Mouse (Mus musculus) forelimb bud, embryonic 11.5 days (tissue): ENCODE data around the gene Tst.

Experiments used
- DNase-seq: peaks from one replicate; pipeline ENCODE4 v3.0.0-alpha.2; 2012; ENCODE audit warnings: low read depth, low spot score

The Tst gene

DNA sequence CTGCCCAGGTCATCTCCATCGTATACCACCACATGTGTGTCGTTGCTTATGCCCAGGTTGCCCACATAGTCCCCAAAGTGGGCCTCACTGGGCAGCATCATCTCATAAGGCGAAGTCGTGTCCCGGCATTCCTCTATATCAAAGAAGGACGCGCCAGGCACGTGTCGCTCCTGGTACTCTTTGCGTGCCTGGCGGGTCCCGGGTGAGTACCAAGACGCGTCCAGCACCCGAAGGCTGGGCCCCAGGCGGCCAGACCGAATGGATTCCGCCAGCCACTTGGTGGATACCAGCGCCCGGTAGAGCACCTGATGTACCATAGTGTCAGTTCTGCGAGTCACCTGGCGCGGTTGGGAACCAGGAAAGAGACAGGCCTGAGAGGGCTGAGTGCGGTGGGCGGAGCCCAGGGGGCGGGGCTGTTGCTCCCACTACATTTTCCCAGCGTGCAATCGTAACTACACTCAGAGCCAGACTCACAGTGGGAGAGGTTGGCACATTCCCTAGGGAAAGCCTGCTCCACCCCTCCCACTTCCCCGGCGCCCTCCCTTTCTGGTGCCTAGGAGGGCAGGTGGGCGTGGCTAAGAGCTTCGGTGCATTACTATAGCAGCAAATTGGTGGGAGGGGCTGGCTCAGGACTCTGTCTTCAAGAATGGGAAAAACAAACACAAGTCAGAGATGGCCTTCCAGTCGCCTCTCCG is at the start of gene Tst:
TSS of gene Tst (minus strand) at position 391 of the 695 bp plus-strand sequence.
- DNase-seq = peak; percentile 74

DNA sequence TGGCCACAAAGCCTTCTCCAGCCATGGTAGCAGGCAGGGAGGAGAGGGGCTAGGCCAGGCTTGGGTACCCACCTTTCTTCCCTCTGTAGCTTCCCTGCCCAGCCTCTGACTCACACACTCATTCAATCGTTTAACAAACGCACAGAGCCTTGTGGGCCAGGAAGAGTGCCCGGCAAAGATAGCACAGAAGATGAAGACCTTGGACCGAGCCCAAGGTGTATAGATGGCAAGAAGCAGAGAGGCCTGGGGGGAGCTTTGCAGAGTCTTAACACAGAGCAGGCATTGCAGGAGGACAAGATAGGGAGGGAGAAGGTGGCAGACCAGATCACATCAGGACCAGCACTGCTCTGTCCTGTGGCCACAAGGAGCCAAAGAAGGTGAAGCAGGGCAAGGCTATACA is 49.5 kb upstream of the Tst start:
- no peak for DNase-seq

DNA sequence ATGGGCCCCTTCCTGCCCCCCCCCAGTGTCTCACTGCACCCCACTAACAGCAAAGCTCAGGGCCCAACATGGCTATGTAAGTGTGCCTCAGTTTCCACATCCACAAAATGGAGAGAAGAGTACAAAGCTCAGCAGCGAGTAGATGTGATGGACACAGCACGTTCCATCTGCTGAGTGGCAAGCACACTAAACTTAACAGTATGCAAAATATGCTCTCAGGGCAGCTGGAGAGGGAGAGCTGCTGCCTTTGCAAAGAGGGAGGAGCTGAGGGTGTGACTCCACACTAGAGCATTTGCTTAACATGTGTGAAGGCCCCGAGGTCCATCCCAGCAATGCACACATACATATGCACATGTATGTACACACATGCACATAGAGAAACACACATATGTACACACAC is 47.2 kb upstream of the Tst start:
- DNase-seq = no peak

DNA sequence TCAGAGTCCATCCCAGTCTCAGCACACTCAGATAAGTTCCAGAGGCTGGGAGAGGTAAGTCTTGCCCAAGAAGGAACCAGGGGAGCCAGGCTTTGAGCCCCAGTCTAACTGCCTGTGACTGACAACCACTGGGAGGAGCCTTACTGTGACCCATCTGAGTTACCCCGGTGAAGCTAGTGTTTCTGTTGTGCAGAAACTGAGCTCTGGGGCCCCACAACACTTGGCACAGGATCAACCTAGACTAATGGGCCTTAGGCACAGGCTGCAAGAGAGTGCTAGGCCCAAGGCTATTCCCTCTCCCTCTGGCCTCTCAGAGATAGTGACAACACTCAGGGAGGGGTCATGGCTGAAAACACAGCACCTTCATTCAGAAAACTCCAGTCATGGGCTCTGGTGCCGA is 45.5 kb upstream of the Tst start:
- DNase-seq = no peak

DNA sequence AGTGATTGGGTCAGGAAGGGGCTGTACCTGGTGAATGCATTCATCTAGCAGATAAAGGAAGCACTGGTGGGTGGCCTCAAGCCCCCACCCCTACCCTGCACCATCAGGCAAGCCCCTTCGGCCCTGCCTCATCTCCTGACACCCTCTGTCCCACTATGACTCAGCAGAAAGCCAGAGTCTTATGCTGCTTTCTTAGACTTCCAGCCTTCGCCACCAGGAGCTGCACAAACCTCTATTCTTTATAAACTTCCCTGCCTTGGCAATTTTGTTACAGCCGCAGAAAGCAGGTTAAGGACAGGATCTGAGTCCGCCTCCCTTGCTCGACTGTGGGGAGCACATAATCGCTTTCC is 44.7 kb upstream of the Tst start:
- DNase-seq = no peak

DNA sequence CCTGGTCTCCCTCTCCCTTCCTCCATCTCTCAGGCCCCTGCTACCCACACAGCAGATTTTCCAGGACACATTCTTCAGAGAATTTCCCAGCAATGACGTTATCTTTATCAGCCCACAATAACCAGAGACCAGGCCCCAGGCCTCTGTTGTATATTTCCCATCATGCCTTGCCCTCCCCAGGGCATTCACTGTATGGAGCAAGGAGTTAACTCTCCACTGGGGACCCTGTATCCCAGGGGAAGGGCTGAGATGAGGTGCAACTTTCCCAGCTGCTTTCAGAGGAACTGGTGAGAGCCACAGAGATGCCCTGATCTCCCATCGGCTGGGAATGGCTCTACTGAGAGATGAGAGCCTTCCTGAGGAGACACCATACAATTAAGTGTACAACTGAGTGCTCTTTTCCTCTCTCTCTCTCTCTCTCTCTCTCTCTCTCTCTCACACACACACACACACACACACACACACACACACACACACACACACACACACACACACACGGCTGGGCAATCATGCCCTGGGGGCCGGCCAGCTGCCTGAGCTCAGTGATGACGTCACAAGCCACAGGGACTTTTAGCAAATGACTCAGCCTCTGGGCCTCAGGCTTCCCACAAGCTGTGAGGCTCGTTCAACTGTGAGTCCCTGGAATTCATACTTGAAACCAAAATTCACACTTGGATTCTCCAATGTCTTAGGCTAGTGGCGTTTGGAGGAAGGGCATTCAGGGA is 44.1 kb upstream of the Tst start:
- DNase-seq = peak; percentile 40

DNA sequence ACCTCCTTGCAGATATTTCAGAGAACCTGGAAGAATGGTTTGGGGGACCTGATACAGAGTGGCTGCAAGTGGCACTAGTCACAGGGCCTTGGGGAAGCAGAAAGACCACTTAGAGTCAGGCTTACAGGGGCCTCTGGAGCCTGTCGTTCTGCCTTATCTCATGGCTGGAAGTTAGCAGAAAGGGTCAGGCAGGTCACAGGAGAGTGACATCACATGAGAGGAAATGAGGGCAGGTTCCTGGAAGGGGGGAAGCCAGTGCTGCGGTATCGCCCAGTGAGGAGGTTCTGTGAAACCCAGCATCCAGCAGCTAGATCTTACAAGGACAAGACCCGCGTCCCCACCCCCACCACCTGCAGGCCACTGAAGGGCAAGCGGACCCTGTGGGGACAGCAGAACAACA is 43.4 kb upstream of the Tst start:
- no peak for DNase-seq

DNA sequence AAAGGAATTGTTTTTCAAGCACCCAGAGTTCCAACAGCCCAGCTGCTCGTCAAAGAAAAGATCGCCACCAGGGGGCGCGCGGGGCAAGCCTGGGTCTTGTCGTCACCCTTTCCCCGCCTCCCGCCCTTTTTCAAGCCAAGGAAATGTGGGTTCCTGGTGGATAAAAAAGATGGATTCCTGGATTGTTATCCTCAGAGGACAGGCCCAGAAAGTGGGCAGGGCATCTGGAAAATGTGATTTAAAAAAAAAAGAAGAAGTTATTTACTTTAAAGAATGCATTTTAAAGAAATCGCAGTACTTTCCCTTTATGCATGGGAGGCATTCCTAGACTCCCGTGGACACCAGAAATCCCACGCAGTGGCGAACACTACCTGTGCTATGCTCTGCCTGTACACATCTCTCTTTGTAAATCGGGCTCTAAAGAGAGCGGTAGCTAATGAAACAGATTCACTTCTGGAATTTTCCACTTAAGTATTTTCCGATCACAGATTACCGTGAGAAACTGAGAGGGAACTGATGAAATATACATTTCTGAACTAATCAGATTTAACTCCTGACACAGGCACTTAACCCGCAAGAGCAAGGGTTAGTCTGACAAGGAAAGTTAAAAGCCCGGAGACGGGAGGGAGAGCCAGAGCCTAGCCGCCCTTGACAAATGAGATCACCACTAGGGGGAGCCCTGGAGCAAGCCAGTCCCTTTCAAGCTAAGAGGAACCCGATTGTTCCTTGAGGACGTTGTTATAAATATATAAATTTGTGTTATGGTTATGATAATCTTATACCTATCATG is 42.2 kb upstream of the Tst start:
- DNase-seq = peak; percentile 91

DNA sequence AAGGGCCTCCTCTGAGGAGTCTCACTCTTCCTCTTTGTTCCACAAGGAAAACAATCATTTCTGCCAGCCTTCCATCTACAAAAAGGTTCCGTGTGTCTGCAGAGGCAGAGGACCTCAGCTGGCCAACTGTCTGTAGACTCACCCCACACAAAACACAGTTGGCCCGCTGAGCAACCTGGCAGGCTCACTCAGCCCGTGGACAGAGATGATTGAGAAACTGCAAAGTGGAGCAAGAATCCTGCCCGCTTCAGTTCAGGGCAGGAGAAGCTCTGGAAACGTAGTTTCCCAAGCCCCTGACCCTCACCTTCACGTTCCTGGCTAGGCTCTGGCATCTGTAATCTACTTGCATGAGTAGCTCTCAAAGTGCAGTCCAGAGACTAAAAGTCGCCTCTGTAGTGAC is 41.4 kb upstream of the Tst start:
- no peak for DNase-seq

DNA sequence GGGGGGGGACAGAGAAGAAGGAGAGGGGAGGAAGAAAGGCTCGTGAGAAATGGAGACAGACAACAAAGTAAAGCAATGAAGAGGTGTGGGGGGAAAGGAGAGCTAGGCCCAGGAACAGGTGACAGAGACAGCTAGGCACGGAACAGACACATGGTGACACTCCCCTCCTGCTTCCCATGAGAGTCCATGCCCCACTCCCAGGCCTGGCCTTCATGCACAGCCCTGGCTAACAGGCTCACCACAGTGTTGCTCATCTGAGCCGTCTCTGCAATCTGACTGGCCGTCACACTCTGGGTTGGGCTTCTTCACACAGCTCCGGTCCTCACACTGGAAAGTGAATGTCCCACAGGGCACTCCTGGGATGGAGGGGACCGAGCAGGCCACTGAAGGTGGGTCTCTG is 38.1 kb upstream of the Tst start:
- no peak for DNase-seq

DNA sequence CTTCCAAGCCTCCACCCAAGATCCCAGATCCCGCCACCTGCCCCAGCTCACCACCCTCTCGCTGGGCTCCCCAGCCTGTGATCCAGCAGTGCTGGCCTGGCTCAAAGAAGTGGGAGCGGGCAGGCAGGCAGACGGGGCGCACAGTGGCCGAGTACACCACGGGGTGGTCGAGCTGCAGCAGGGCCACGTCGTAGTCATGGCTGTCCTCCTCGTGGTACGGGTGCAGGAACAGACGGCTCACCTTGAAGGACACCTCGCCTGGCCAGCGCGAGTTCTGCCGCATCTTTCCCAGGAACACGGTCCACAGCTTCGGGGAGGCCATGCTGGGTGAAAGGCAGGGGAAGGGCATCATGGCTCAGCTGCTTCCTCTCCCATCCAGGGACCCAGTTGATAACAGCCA is 36.5 kb upstream of the Tst start:
- DNase-seq = no peak

DNA sequence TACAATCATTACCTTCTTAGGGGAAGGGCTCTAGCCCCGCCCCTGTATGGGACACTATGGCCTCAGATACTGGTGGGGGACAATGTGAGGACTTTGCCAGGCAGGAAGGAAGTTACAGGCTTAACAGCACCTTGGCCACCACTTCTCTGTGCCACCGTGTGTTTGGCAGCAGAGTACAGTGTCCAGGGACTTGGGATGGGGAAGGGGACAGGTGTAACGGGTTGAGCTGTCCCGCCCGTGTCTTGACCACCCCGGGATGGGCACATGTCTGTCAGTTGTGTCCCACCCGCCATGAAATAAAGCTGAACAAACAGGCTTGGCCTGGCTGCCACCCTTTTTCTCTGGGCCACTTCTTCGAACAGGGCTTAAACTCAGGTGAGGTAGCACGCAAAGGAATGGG is 33.3 kb upstream of the Tst start:
- DNase-seq = no peak

DNA sequence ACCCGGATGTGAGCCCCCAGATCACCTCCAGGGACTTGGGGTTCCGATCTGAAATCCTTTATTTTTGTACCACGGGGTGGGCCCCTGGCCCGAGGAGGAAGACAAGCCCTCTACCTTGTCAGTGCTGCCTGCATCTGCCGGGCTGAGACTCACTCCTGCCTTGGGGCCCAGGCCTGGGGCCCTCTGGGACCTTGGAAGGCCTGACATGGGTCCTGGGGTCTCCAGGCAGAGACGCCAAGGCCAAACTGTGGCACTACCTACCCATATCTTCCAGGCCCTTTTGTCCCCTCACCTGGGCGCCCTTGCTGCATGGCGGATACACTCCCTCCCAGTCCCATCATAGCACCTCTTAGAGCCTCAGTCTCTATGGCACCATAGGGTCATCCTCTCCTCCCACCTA is 32.8 kb upstream of the Tst start:
- DNase-seq = no peak

DNA sequence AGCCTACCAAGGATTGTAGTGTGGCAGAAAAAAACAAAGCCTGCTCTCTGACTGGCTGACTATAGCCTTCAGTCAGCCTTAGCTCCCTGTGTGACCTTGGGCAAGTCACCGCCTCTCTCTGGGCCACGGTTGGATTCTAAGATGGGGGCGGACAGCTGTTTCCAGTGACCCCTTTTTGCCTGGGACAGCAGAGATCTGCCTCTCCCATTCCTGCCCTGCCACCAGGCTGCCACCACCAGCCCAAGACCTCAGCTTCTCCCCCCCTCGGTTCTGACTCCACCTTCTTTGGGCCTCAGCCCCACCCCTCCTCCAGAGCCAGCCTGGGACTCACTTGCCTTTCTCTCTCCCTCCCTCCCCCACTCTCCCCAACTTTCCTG is 32.3 kb upstream of the Tst start:
- no peak for DNase-seq

DNA sequence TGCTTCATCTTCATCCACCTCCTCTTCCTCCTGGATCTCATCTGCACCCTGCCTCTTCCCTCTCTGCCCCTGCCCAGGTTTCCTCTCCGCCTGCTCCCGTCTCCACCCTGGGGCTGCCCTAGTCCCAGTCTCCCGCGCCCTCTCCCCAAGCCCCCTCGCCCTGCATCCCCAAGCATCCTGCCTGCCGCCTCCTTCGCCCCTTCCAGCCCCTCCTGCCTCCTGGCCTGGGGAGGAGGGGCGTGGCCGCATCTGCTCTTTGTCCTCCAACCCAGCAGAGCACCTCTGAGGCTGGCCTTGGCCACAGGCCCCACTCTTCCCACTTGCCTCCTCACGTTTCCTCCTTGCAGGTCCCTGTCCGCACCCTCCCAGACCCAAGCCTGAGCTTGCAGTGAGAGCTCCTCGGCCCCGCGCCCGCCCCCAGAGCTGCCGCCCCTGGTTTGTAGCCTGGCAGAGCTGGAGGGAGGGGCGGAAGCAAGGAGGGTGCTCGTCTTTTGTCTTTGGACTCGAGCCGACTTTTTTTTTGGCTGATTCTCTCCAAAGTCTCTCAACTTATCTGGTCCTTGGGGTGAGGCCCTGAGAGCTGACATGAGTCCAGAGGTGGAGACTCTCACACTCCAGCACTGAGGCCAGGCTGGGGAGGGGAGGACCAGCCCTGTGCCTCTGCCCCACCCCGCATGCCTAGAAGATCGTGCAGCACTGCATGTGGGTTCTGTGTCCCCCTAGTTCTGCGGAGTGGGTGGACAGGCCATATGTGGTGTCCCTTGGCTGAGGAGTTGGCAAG is 31.7 kb upstream of the Tst start:
- no peak for DNase-seq

DNA sequence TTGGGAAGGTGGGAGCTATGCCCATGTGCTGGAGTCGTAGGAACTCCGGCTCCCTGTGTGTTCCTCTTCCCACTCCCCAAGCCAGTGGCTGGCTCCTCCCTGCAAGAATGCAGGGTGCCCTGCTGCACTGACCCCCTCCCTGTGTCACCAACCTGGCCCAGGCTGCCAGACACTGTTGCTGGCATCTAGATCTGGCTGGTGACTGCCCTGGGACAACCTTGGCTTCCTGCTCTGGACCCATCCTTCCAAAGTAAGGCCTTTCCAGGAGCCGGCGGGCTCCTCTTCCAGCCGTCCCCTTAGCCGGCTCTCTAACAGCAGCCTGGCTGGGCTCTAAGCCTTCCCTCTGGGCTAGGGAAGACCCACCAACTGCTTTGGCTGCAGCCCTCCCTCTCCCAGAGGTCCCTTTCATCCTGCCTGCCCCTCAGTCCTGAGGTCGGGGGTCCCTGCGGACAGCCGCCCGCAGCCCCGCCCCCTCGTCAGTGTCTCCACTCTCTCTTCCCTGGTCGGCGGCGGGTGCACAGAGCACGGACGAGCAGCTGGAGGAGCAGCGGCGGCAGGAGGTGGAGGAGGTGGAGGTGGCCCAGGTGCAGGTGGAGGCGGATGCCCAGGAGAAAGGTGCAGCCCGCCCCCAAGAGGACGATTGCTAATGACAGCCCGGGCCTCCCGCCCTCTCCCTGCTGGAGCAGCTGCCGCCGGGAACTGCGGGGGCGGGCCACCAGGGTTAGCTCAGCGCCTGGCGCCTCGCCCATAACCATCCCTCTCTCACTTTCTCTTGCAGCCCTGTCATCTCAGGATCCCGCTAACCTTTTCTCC is 30.9 kb upstream of the Tst start:
- peak; percentile 24 for DNase-seq

DNA sequence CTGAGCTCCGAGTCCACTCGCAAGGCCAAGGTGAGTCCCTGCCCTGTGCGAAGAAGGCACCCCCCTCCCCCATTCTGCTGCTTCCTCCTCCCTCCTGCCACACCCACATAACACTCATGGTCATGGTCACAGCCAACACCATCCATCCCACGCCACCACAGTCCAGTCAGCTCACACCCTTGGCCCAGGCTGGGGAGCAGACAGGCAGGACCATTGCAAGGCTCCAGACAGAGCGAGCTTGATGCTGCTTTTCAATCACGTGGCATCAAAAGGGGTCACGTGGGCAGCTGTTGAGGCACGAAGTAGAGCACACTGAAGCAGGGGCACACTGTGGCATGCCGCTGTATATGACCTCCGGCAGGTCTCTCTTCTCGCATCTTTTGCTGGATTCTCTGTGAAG is 30.0 kb upstream of the Tst start:
- no peak for DNase-seq

DNA sequence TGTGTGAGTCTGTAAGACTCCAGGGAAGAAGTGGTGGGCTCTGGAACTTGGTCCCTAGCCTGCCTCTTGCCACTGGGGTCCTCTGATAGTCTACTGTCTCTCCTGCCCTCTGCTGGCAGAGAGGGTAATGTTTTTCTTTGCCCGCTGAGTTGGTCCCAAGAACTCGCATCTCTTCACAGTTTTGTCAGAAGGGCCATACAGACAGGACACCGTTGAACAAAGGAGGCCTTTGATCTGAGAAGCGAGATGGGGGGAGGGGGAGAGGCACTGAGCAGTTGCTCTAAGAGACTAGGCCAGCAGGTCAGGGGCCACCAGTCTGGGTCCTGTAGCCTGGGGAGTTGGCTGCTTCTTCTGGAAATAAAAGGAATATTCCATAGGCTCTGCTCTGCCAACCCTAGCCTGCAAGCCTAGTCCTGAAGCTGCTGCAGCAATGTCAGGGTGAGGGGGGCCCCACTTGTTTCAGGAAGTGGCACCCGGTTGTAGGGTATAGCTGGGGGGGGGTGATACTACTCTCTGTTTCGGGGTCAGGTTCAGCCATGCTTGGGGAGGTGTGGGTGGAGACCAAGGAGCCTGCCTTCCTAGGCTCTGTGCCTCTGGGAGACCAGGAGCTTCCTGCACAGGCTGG is 29.3 kb upstream of the Tst start:
- peak; percentile 48 for DNase-seq

DNA sequence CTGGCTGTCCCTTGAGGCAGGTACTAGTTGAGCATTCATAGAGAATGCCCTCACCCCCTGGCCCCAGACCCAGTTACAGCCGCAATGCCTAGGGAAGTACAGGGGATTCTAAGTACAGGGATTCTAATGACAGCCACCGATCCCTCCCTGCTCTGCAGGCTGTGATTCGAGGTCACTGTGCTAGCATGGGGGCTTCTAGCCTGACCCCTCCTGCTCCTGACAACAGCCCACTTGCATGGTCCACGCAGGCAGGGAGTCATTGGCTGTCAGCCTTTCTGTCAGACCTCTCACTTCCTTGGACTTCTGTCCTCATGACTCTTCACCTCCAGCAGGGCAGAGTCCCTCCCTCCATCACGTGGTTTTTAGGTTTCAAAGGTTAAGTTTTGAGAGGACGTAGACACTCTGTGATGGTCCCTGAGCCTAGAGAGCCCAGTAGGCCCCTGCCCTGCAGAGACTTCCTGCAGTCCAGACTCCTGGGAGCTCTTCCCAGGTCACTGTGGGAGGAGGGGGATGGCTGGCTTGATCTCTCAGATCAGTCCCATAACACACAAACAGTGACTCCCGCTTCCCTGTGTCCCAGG is 25.9 kb upstream of the Tst start:
- DNase-seq = no peak

DNA sequence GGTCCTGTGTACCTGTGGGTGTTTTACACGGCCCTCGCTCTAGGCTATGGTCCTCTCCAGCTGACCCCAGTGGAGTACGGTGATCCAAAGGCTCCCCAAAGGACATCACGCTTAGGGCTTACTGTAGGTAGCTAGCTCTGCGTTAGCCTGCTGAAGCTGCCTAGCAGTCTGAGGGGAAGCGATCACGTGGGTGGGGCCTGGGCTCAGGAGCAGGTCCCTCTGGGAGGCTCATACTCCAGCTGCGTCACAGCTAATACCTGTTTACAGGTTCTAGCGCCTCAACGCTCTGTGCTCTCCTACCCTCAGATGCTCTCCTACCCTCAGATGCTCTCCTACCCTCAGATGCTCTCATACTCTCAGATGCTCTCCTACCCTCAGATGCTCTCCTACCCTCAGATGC is 25.2 kb upstream of the Tst start:
- DNase-seq = no peak
